Mouse (Mus musculus) layer of hippocampus, adult 6 months (tissue): ENCODE results near the gene Dvl3. TPM values are rescaled to one million over a fixed set of nuclear protein-coding genes. Genes with fewer than 3 reads are reported as not detected.

Experiments used
- long read RNA-seq, 2 experiments: library from polyadenylated mRNA; unstranded; transcript quantifications; one replicate each; pipeline ENCODE4 v2.0.0; 2019 to 2020
- polyA plus RNA-seq: library from polyadenylated mRNA; unstranded; fragments of <200 nt; fragmentation: Nextera tagmentation; gene quantifications from 2 replicates; pipeline ENCODE4 v1.2.3, GENCODE M21; 2021

Dvl3 gene
- 9.0 and 9.6 TPM in 2 replicates for polyA plus RNA-seq
- long read RNA-seq, experiment 1, partial matches to known transcripts: 1 of 3 reads
- long read RNA-seq, experiment 1, other reads (novel, unspliced or antisense): 1 of 3 reads
- long read RNA-seq, experiment 2, transcript Dvl3-201 (15 exons, 2,519 nt): major isoform, 6 of 13 reads
- long read RNA-seq, experiment 2, partial matches to known transcripts: 3 of 13 reads
- long read RNA-seq, experiment 2, other reads (novel, unspliced or antisense): 3 of 13 reads

GRCm38 (mm10) chr16:20516726-20517201 is at the start of gene Dvl3:
Gene Dvl3 (plus strand): TSS chr16:20516982.

DNA sequence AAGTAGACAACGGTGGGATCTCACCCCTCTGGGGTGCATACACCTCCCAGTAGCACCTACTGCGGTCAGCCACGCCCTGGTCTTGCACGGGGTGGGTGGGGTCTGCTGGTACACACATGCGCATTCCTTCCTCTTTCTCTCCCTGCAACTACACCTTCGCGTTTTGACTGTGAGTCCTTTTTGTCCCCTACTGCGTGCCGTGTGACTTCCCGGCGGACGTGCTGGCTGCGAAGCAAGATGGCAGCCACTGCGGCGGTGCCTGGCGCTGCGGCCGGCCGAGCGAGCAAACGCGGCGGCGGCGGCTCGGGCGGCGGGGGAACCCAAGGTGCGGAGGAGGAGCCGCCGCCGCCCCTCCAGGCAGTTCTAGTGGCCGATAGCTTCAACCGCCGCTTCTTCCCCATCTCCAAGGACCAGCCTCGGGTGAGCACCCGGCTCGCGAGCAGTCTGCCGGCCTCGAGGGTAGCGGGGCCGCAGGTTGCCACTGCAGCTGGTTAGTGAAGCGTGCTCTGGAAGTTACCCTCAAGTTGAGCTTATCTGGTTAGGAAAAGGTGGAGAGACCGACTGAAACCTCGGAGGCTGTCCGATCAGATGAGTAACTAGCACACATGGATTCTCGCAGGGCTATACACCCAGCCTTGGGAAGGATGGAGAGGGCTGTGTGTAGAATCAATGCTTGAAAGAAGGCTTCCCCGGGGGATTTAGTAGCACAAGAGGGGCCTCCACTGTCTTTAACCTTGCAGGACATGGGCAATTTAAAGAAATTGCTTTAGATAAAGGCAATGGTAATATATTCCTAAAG is 17.9 kb upstream of the Dvl3 start, which contains the start of gene Eif2b5:
TSS of gene Eif2b5 (plus strand) at position 141 of the 799 bp plus-strand sequence.

GRCm38 (mm10) chr16:20535296-20536080 is 18.7 kb downstream of the Dvl3 start, which contains the start of gene Ap2m1:
Gene Ap2m1 (plus strand): TSS chr16:20535478.

GRCm38 (mm10) chr16:20548096-20548948 is 31.5 kb downstream of the Dvl3 start, which contains the start of gene Abcf3:
Gene Abcf3 (plus strand): TSS chr16:20548577.

Other genes with a start within 250 kb of the Dvl3 start
- gene Parl, start 214.6 kb upstream of the Dvl3 start, polyA plus RNA-seq: 49.0 and 49.9 TPM in 2 replicates
- not detected in 2 replicates for gene Cyp2ab1, start 191.6 kb upstream of the Dvl3 start, polyA plus RNA-seq
- gene Abcc5, start 90.6 kb upstream of the Dvl3 start, polyA plus RNA-seq: 49.2 and 59.3 TPM in 2 replicates
- gene Eif2b5, start 18.2 kb upstream of the Dvl3 start, polyA plus RNA-seq: 27.9 and 32.3 TPM in 2 replicates
- 912 and 945 TPM in 2 replicates for gene Ap2m1, start 18.5 kb downstream of the Dvl3 start, polyA plus RNA-seq
- gene Abcf3, start 31.6 kb downstream of the Dvl3 start, polyA plus RNA-seq: 48.0 and 55.5 TPM in 2 replicates
- 3.9 and 5.3 TPM in 2 replicates for gene Vwa5b2, start 72.5 kb downstream of the Dvl3 start, polyA plus RNA-seq
- gene Eef1akmt4, start 94.6 kb downstream of the Dvl3 start, polyA plus RNA-seq: 7.2 and 9.4 TPM in 2 replicates
- gene Gm49333, start 94.6 kb downstream of the Dvl3 start, polyA plus RNA-seq: 0.35 TPM in 1 of 2 replicates, not detected in the other
- gene Alg3, start 94.8 kb downstream of the Dvl3 start, polyA plus RNA-seq: 13.0 and 15.6 TPM in 2 replicates
- 10.9 and 11.3 TPM in 2 replicates for gene Camk2n2, start 104.3 kb downstream of the Dvl3 start, polyA plus RNA-seq
- gene Ece2, start 112.8 kb downstream of the Dvl3 start, polyA plus RNA-seq: 6.9 and 8.6 TPM in 2 replicates
- gene Psmd2, start 134.7 kb downstream of the Dvl3 start, polyA plus RNA-seq: 152 TPM in 2 replicates
- gene Eif4g1, start 151.3 kb downstream of the Dvl3 start, polyA plus RNA-seq: 20.0 and 20.5 TPM in 2 replicates
- 223 and 243 TPM in 2 replicates for gene Fam131a, start 176.3 kb downstream of the Dvl3 start, polyA plus RNA-seq
- 81.3 and 85.4 TPM in 2 replicates for gene Polr2h, start 200.7 kb downstream of the Dvl3 start, polyA plus RNA-seq
- 9.1 and 10.3 TPM in 2 replicates for gene Clcn2, start 200.8 kb downstream of the Dvl3 start, polyA plus RNA-seq
- 10.3 and 14.1 TPM in 2 replicates for gene Chrd, start 216.1 kb downstream of the Dvl3 start, polyA plus RNA-seq
- gene Thpo, start 217.5 kb downstream of the Dvl3 start, polyA plus RNA-seq: 1.0 and 1.5 TPM in 2 replicates